Mouse (Mus musculus): Measurements from ENCODE around the gene Nsl1. TPM values are rescaled to one million over a fixed set of nuclear protein-coding genes. Genes with fewer than 3 reads are reported as not detected.

Nsl1 gene
- total and polyA plus RNA-seq, 3 experiments: 0.16 to 0.20 (median 0.18) TPM

DNA sequence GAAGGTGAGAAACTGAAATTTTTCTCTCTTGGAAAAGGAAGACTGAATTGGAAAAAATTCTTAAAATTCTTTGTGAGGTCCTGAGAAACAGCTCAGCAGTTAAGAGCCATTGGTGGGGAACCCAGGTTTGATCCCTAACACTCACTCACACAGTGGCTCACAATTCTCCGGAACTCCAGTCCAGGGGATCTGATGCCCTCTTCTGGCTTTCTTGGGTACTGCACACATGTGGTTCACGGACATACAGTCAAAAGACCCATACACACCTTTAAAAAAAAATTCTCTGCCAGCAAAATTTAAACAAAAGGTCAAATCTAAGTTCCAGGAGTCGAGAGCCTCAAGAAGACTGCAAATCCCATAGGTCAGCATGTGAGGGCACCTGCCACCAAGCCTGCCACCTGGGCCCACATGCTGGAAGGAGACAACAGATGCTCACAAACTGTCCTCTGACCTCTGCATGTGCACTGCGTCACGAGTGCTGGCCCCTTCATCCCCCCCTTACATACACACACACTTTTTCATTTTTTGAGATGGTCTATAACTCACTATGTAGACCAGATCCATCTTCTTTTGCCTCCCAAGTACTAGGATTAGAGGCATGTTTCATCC is 22.2 kb downstream of the Nsl1 start:
- DNase-seq: peak; percentile 52 to 58
- TF ChIP-seq CTCF (IDR thresholded peaks at IDR 0.05) (peak; percentile 79), EP300 (IDR thresholded peaks at IDR 0.05; ENCODE audit: insufficient read depth, low read depth, low read length) (no peak)
- intact Hi-C loops (cut with DNase I): no loop called here

DNA sequence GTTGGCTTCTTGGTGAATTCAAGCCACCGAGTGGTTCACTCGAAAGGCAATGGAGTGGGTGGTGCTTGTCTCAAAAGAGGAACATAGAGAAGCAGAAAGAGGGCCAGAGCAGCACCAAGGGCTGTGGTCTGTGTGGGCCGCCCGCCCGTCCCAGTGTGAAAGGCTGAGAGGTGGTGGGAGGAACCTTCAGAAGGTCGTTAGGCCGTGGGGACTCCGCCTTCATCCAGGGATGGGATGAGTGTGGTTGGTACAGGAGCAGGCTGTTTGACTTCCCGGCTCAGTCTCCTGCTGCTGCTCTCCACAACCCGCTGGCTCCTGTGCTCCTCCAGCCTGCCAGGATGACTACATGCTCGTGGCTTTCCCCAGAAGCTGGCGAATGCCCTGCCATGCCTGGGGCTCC is 22.8 kb downstream of the Nsl1 start:
- Histone ChIP-seq H3K79me2 (replicated peaks; ENCODE audit: control insufficient read depth, insufficient read depth, low read length) (no peaks in the 10 kb centered on the region), H3K36me3 (ENCODE audit: control insufficient read depth, insufficient read depth, low read length) (no peaks in the 10 kb centered on the region), H3K4me3 (no peak overlapping the region), H3K27ac (no peak overlapping the region), H3K27me3 (ENCODE audit: control insufficient read depth, insufficient read depth, low read length) (no peaks in the 10 kb centered on the region), H3K4me1 (ENCODE audit: control insufficient read depth, insufficient read depth, low read length) (no peaks in the 10 kb centered on the region), H3K9ac (ENCODE audit: low read depth, low read length) (no peak overlapping the region)
- no peak for TF ChIP-seq CTCF (IDR thresholded peaks at IDR 0.05)
- no peak for TF ChIP-seq POLR2A (IDR thresholded peaks at IDR 0.05; ENCODE audit: insufficient read depth, low read depth, low read length)
- no peak for TF ChIP-seq EP300 (IDR thresholded peaks at IDR 0.05; ENCODE audit: insufficient read depth, low read depth, low read length)
- WGBS: 75% methylated on average over 12 of the region's 12 CpGs
- intact Hi-C loops (cut with DNase I): no loop called here
- peak in 1 of 2 experiments; percentile 54 for DNase-seq

More for the DNA sequence above, 22.2 kb downstream of the Nsl1 start:
- no peaks in the 10 kb centered on the region for H3K36me3 ChIP-seq (ENCODE audit: control insufficient read depth, insufficient read depth, low read length)
- H3K9ac ChIP-seq (ENCODE audit: low read depth, low read length): no peak overlapping the region
- H3K27ac ChIP-seq: no peak overlapping the region
- no peaks in the 10 kb centered on the region for H3K27me3 ChIP-seq (ENCODE audit: control insufficient read depth, insufficient read depth, low read length)
- H3K79me2 ChIP-seq (replicated peaks; ENCODE audit: control insufficient read depth, insufficient read depth, low read length): no peaks in the 10 kb centered on the region
- H3K4me3 ChIP-seq: no peak overlapping the region
- H3K4me1 ChIP-seq (ENCODE audit: control insufficient read depth, insufficient read depth, low read length): no peaks in the 10 kb centered on the region
- WGBS: 75% methylated on average over 5 of the region's 5 CpGs

DNA sequence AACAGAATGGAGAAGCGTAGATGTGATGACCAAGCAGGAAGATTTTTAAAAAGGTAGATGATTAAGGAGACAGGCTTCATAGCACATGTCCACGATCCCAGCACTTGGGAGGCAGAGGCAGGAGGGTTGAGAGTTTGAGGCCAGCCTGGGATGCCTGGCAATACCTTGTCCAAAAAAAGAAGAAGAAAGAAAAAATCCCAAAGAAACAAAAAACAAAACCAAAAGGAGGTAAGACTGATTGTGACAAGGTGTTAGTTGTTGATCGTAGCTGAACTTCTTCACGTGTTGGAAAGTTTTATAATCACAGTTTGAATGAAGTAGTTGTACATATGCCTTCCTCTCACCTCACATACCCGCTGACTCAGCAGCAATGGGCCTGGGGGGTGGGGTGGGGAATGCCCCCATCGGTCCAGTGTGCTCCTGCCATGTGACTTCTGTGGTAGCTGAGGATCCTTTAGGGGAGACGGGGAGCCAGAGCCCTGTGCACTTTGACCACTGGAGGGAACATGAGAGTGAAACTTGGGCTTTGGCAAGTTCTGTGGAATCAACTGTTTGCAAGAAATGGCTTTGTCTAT is 23.6 kb downstream of the Nsl1 start:
- H3K36me3 ChIP-seq (ENCODE audit: control insufficient read depth, insufficient read depth, low read length): no peaks in the 10 kb centered on the region
- no peak overlapping the region for H3K9ac ChIP-seq (ENCODE audit: low read depth, low read length)
- WGBS: 81% methylated on average over 7 of the region's 7 CpGs
- DNase-seq: no peak
- no peaks in the 10 kb centered on the region for H3K4me1 ChIP-seq (ENCODE audit: control insufficient read depth, insufficient read depth, low read length)
- H3K27ac ChIP-seq: no peak overlapping the region
- H3K4me3 ChIP-seq: no peak overlapping the region
- no peaks in the 10 kb centered on the region for H3K79me2 ChIP-seq (replicated peaks; ENCODE audit: control insufficient read depth, insufficient read depth, low read length)
- intact Hi-C loops (cut with DNase I): no loop called here
- H3K27me3 ChIP-seq (ENCODE audit: control insufficient read depth, insufficient read depth, low read length): no peaks in the 10 kb centered on the region
- TF ChIP-seq EP300 (IDR thresholded peaks at IDR 0.05; ENCODE audit: insufficient read depth, low read depth, low read length) (no peak), CTCF (IDR thresholded peaks at IDR 0.05) (no peak), POLR2A (IDR thresholded peaks at IDR 0.05; ENCODE audit: insufficient read depth, low read depth, low read length) (no peak)

DNA sequence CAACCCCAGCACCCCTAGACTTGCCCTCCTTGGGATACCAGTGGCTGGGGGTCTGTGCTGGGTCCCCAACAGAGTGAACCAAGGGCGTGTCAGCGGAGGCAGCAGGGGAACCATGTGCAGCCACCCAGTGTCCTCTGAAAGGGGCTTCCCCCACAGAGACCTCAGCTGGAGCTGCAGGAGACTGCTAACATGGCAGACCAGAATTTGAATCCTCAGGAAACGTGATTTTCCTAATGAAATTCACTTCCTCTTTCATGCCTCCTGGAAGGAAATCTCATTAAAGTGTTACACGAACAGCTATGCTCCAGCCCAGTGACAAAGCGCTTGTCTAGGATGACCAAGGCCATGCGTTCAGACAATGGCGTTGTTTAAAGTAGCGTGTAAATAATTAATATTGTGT is 24.1 kb downstream of the Nsl1 start:
- no peaks in the 10 kb centered on the region for H3K27me3 ChIP-seq (ENCODE audit: control insufficient read depth, insufficient read depth, low read length)
- no peak overlapping the region for H3K9ac ChIP-seq (ENCODE audit: low read depth, low read length)
- H3K27ac ChIP-seq: no peak overlapping the region
- 65% methylated on average over 8 of the region's 8 CpGs for WGBS
- no peaks in the 10 kb centered on the region for H3K36me3 ChIP-seq (ENCODE audit: control insufficient read depth, insufficient read depth, low read length)
- H3K4me3 ChIP-seq: no peak overlapping the region
- no peak for TF ChIP-seq CTCF (IDR thresholded peaks at IDR 0.05)
- TF ChIP-seq POLR2A (IDR thresholded peaks at IDR 0.05; ENCODE audit: insufficient read depth, low read depth, low read length): no peak
- no peak for TF ChIP-seq EP300 (IDR thresholded peaks at IDR 0.05; ENCODE audit: insufficient read depth, low read depth, low read length)
- no peaks in the 10 kb centered on the region for H3K79me2 ChIP-seq (replicated peaks; ENCODE audit: control insufficient read depth, insufficient read depth, low read length)
- intact Hi-C loops (cut with DNase I): no loop called here
- no peak for DNase-seq
- H3K4me1 ChIP-seq (ENCODE audit: control insufficient read depth, insufficient read depth, low read length): peaks cover 3% of the 10 kb centered on the region

DNA sequence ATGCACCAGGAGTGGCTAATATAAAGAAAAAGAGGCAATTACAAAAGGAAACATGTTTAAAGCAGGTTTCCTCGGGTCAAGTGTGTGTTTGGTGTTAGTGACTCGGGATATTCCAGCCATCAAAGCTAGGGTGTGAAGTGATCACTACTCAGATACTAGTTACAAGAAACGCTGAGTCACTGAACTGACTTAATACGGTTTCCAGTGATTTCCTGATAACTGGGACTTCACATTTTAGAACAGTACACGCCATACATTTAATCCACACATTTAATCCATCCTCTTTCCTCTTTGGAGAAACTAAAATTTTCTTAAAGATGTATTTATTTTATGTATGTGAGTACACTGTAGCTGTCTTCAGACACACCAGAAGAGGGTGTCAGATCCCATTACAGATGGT is 25.1 kb downstream of the Nsl1 start:
- Histone ChIP-seq H3K4me1 (ENCODE audit: control insufficient read depth, insufficient read depth, low read length) (peaks cover 8% of the 10 kb centered on the region), H3K79me2 (replicated peaks; ENCODE audit: control insufficient read depth, insufficient read depth, low read length) (no peaks in the 10 kb centered on the region), H3K27me3 (ENCODE audit: control insufficient read depth, insufficient read depth, low read length) (no peaks in the 10 kb centered on the region), H3K4me3 (no peak overlapping the region), H3K9ac (ENCODE audit: low read depth, low read length) (no peak overlapping the region), H3K36me3 (ENCODE audit: control insufficient read depth, insufficient read depth, low read length) (no peaks in the 10 kb centered on the region), H3K27ac (no peak overlapping the region)
- intact Hi-C loops (cut with DNase I): no loop called here
- WGBS: 69% methylated on average over 5 of the region's 5 CpGs
- no peak for DNase-seq
- no peak for TF ChIP-seq CTCF (IDR thresholded peaks at IDR 0.05)
- TF ChIP-seq EP300 (IDR thresholded peaks at IDR 0.05; ENCODE audit: insufficient read depth, low read depth, low read length): no peak
- no peak for TF ChIP-seq POLR2A (IDR thresholded peaks at IDR 0.05; ENCODE audit: insufficient read depth, low read depth, low read length)

DNA sequence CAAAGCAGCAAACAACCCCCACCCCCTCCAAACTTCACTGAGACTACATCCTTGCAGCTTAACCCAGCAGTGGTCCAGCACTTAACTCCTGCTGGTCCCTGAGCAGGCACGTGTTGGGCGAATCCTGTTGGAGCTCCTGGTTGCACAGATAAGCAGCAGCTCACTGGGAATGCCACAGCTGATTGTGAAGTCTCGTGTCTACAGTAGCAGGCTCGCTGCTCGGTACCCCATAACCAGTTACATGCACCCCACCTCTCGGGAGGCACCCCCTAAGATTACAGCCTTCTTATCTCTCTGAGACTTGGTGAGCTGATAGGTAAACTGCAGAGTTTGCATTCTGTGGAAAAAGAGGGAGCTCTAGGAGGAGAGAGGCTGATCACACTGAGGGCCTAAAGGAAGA is 26.5 kb downstream of the Nsl1 start:
- Histone ChIP-seq H3K79me2 (replicated peaks; ENCODE audit: control insufficient read depth, insufficient read depth, low read length) (no peaks in the 10 kb centered on the region), H3K27me3 (ENCODE audit: control insufficient read depth, insufficient read depth, low read length) (no peaks in the 10 kb centered on the region), H3K9ac (ENCODE audit: low read depth, low read length) (no peak overlapping the region), H3K27ac (no peak overlapping the region), H3K4me1 (ENCODE audit: control insufficient read depth, insufficient read depth, low read length) (peaks cover 8% of the 10 kb centered on the region), H3K4me3 (no peak overlapping the region), H3K36me3 (ENCODE audit: control insufficient read depth, insufficient read depth, low read length) (no peaks in the 10 kb centered on the region)
- TF ChIP-seq POLR2A (IDR thresholded peaks at IDR 0.05; ENCODE audit: insufficient read depth, low read depth, low read length) (no peak), CTCF (IDR thresholded peaks at IDR 0.05) (no peak), EP300 (IDR thresholded peaks at IDR 0.05; ENCODE audit: insufficient read depth, low read depth, low read length) (no peak)
- intact Hi-C loops (cut with DNase I): no loop called here
- 50% methylated on average over 6 of the region's 6 CpGs for WGBS
- no peak for DNase-seq

All from heart, adult 2 months (tissue).